Mouse (Mus musculus): ENCODE results near the gene Smim8. TPM values are rescaled to one million over a fixed set of nuclear protein-coding genes. Genes with fewer than 3 reads are reported as not detected.

Gene Smim8
- total RNA-seq, 1 experiment: 23.5 TPM

DNA sequence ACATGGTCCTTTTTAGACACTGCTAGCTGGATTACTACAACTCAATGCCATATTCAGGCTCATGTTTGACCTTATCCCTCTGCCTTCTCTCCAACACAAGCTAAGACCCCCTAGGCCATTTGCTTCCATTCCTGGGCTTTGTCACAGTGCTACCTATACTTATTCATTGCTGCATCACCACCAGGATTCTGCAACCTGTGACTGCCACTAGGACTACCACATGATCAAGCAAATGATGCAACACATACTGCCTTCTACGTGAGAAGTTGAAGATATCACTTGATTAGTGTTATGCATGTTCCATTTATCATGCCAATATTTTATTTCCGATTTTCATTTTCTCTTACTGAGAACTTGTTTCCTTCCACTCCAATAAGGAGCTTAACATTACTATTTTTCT is 19.8 kb upstream of the Smim8 start:
- TF ChIP-seq ZNF384 (IDR thresholded peaks at IDR 0.05; ENCODE audit: low read depth, low read length): no peak
- no peak for TF ChIP-seq ZC3H11A (IDR thresholded peaks at IDR 0.05; ENCODE audit: borderline replicate concordance, low read depth, low read length)
- TF ChIP-seq MAFK (IDR thresholded peaks at IDR 0.05; ENCODE audit: insufficient read depth, low read depth, low read length): no peak
- TF ChIP-seq HCFC1 (IDR thresholded peaks at IDR 0.05; ENCODE audit: borderline replicate concordance, insufficient read depth, low read length): no peak
- TF ChIP-seq CHD2 (IDR thresholded peaks at IDR 0.05; ENCODE audit: low read depth, low read length): no peak
- Histone ChIP-seq H3K4me3 (ENCODE audit: insufficient read depth in 1 of 2, low read depth in 1 of 2, low read length in 2 of 2, poor library complexity in 1 of 2, severe bottlenecking in 1 of 2) (no peak overlapping the region), H3K36me3 (ENCODE audit: control insufficient read depth, insufficient read depth, low read length, poor library complexity, severe bottlenecking) (no peaks in the 10 kb centered on the region; the same call in 1 of the 2 replicates), H3K9ac (ENCODE audit: insufficient read depth, low read depth, low read length, poor library complexity, severe bottlenecking) (no peak overlapping the region), H3K27ac (ENCODE audit: insufficient read depth, low read depth, low read length, poor library complexity, severe bottlenecking) (no peak overlapping the region), H3K9me3 (ENCODE audit: control insufficient read depth, insufficient read depth, low read depth, low read length) (no peaks in the 10 kb centered on the region), H3K4me1 (ENCODE audit: control insufficient read depth in 2 of 2, insufficient read depth in 2 of 2, low read length in 2 of 2, poor library complexity in 1 of 2) (no peaks in the 10 kb centered on the region)
- DNase-seq (ENCODE audit: low read depth, low spot score): no peak
- in situ Hi-C loops (cut with MboI; ENCODE audit: low sequenced_read_pairs in 2 of 2, unreplicated experiment in 2 of 2): no loop called here

DNA sequence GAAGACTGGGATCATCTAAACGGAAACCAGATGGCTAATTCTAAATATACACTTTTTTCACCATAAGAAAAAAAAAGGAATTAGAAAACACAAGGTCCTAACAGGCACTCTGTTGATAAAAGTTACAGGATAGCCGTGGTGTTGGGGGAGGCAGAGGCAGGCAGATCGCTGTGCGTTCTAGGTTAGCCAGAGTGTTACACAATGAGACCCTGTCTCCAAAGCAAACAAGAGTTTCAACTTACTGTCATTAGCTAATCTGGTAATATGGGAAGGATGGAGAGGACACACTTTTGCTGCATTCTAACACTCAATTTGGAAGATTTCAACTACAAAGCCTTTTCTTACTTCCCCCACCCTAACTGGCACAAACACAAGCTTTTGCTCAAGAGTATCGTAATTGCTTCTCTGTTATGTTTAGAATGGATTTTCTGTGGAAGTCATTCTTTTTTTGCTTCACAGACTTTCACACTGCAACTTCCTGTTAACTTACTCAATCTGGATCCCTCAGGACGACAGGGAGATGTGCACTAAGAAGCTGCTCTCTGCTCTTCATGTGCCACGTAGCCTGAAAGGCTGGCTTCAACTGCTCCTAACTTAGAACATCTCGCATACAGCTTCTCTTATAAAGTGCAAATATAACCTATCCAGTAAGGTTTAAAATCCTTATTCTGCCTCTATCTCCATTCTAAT is 19.2 kb upstream of the Smim8 start:
- Histone ChIP-seq H3K4me1 (ENCODE audit: control insufficient read depth in 2 of 2, insufficient read depth in 2 of 2, low read length in 2 of 2, poor library complexity in 1 of 2) (no peaks in the 10 kb centered on the region), H3K9ac (ENCODE audit: insufficient read depth, low read depth, low read length, poor library complexity, severe bottlenecking) (no peak overlapping the region), H3K27ac (ENCODE audit: insufficient read depth, low read depth, low read length, poor library complexity, severe bottlenecking) (no peak overlapping the region), H3K9me3 (ENCODE audit: control insufficient read depth, insufficient read depth, low read depth, low read length) (no peaks in the 10 kb centered on the region), H3K36me3 (ENCODE audit: control insufficient read depth, insufficient read depth, low read length, poor library complexity, severe bottlenecking) (no peaks in the 10 kb centered on the region), H3K4me3 (ENCODE audit: insufficient read depth in 1 of 2, low read depth in 1 of 2, low read length in 2 of 2, poor library complexity in 1 of 2, severe bottlenecking in 1 of 2) (no peak overlapping the region)
- DNase-seq (ENCODE audit: low read depth, low spot score): no peak
- in situ Hi-C loops (cut with MboI; ENCODE audit: low sequenced_read_pairs in 2 of 2, unreplicated experiment in 2 of 2): no loop called here
- TF ChIP-seq ZNF384 (IDR thresholded peaks at IDR 0.05; ENCODE audit: low read depth, low read length) (no peak), ZC3H11A (IDR thresholded peaks at IDR 0.05; ENCODE audit: borderline replicate concordance, low read depth, low read length) (no peak), CHD2 (IDR thresholded peaks at IDR 0.05; ENCODE audit: low read depth, low read length) (no peak), HCFC1 (IDR thresholded peaks at IDR 0.05; ENCODE audit: borderline replicate concordance, insufficient read depth, low read length) (no peak), MAFK (IDR thresholded peaks at IDR 0.05; ENCODE audit: insufficient read depth, low read depth, low read length) (no peak)

DNA sequence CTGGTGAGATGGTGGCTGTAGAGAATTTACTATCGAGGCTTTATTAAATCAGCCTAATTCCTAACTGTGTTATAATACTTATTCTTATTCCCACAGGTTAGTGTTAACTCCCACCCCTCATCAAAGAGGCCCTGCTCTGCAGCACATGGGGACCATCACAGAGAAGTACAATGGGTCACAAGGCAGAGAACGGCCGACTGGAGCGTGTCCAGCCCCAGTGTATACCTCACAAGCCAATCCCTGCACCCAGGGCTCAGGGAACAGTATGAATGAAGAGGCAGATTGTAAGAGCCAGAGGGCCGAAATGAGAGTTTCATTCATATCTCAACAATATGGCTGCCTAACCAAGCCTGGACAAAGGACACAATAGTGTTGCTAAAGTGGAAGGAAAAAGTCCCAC is 18.1 kb upstream of the Smim8 start:
- no peak for TF ChIP-seq ZNF384 (IDR thresholded peaks at IDR 0.05; ENCODE audit: low read depth, low read length)
- TF ChIP-seq MAFK (IDR thresholded peaks at IDR 0.05; ENCODE audit: insufficient read depth, low read depth, low read length): no peak
- no peak for TF ChIP-seq ZC3H11A (IDR thresholded peaks at IDR 0.05; ENCODE audit: borderline replicate concordance, low read depth, low read length)
- TF ChIP-seq HCFC1 (IDR thresholded peaks at IDR 0.05; ENCODE audit: borderline replicate concordance, insufficient read depth, low read length): no peak
- no peak for TF ChIP-seq CHD2 (IDR thresholded peaks at IDR 0.05; ENCODE audit: low read depth, low read length)
- Histone ChIP-seq H3K36me3 (ENCODE audit: control insufficient read depth, insufficient read depth, low read length, poor library complexity, severe bottlenecking) (no peaks in the 10 kb centered on the region), H3K9me3 (ENCODE audit: control insufficient read depth, insufficient read depth, low read depth, low read length) (no peaks in the 10 kb centered on the region), H3K9ac (ENCODE audit: insufficient read depth, low read depth, low read length, poor library complexity, severe bottlenecking) (no peak overlapping the region), H3K27ac (ENCODE audit: insufficient read depth, low read depth, low read length, poor library complexity, severe bottlenecking) (no peak overlapping the region), H3K4me3 (ENCODE audit: insufficient read depth in 1 of 2, low read depth in 1 of 2, low read length in 2 of 2, poor library complexity in 1 of 2, severe bottlenecking in 1 of 2) (no peak overlapping the region), H3K4me1 (ENCODE audit: control insufficient read depth in 2 of 2, insufficient read depth in 2 of 2, low read length in 2 of 2, poor library complexity in 1 of 2) (no peaks in the 10 kb centered on the region)
- no peak for DNase-seq (ENCODE audit: low read depth, low spot score)
- in situ Hi-C loops (cut with MboI; ENCODE audit: low sequenced_read_pairs in 2 of 2, unreplicated experiment in 2 of 2): no loop called here

DNA sequence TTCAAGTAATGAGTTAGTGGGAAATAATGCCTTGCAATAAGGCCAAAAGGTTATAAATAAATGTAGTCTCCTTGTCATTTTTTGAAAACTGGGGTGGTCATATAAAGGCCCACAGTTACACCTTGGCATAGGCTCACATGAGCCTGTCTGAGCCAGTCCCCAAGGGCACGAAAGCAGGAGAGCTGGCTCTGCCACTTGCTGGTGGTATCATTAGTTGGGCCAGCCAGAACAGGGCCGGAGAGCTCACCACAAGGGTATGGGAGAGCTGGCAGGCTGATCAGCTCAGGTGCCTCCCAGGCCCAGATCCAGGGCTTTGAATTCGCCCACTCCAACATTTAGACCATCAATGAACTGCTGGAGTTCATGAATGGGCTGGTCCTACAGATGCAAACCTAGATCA is 8.3 kb upstream of the Smim8 start:
- peaks cover 0 to 6% of the 10 kb centered on the region in 2 experiments; a peak in 1 of 4 replicates for H3K4me1 ChIP-seq (ENCODE audit: control insufficient read depth in 2 of 2, insufficient read depth in 2 of 2, low read length in 2 of 2, poor library complexity in 1 of 2)
- H3K4me3 ChIP-seq (ENCODE audit: insufficient read depth in 1 of 2, low read depth in 1 of 2, low read length in 2 of 2, poor library complexity in 1 of 2, severe bottlenecking in 1 of 2): no peak overlapping the region
- TF ChIP-seq MAFK (IDR thresholded peaks at IDR 0.05; ENCODE audit: insufficient read depth, low read depth, low read length) (no peak), ZNF384 (IDR thresholded peaks at IDR 0.05; ENCODE audit: low read depth, low read length) (no peak), HCFC1 (IDR thresholded peaks at IDR 0.05; ENCODE audit: borderline replicate concordance, insufficient read depth, low read length) (no peak), ZC3H11A (IDR thresholded peaks at IDR 0.05; ENCODE audit: borderline replicate concordance, low read depth, low read length) (no peak), CHD2 (IDR thresholded peaks at IDR 0.05; ENCODE audit: low read depth, low read length) (no peak)
- H3K9me3 ChIP-seq (ENCODE audit: control insufficient read depth, insufficient read depth, low read depth, low read length): no peaks in the 10 kb centered on the region
- in situ Hi-C loops (cut with MboI; ENCODE audit: low sequenced_read_pairs in 2 of 2, unreplicated experiment in 2 of 2): no loop called here
- no peak overlapping the region for H3K27ac ChIP-seq (ENCODE audit: insufficient read depth, low read depth, low read length, poor library complexity, severe bottlenecking)
- no peaks in the 10 kb centered on the region for H3K36me3 ChIP-seq (ENCODE audit: control insufficient read depth, insufficient read depth, low read length, poor library complexity, severe bottlenecking)
- DNase-seq (ENCODE audit: low read depth, low spot score): no peak
- no peak overlapping the region for H3K9ac ChIP-seq (ENCODE audit: insufficient read depth, low read depth, low read length, poor library complexity, severe bottlenecking)
